Mouse (Mus musculus) MEL (cell line): ENCODE data around the gene Ugt1a10.

ENCODE experiments used
- CTCF ChIP-seq, 3 experiments: IDR thresholded peaks in 2 of 3; conservative IDR thresholded peaks in 1 of 3; 2 replicates each; pipeline ENCODE4 v1.5.1; 2011 to 2012; ENCODE audit warnings: low read length in 3 of 3, low read depth in 2 of 3, mild to moderate bottlenecking in 2 of 3, improper control_type of control experiment in 1 of 3, inconsistent platforms in 1 of 3, mixed read lengths in 1 of 3, moderate library complexity in 1 of 3; ENCODE audit not compliant: control insufficient read depth in 1 of 3, insufficient read depth in 1 of 3, poor library complexity in 1 of 3, severe bottlenecking in 1 of 3
- ETS1 ChIP-seq: IDR thresholded peaks from 2 replicates; pipeline ENCODE4 v1.6.1; 2012; ENCODE audit warnings: low read depth, mild to moderate bottlenecking, inconsistent platforms, low read length, improper control_type of control experiment, moderate library complexity
- GATA1 ChIP-seq: IDR thresholded peaks from 2 replicates; pipeline ENCODE4 v1.6.1; 2011; ENCODE audit warnings: low read depth, low read length, improper control_type of control experiment
- MAZ ChIP-seq: IDR thresholded peaks from 2 replicates; pipeline ENCODE4 v1.6.1; 2012; ENCODE audit warnings: low read depth, mild to moderate bottlenecking, inconsistent platforms, low read length, improper control_type of control experiment
- POLR2A ChIP-seq, 2 experiments: IDR thresholded peaks; 2 replicates each; pipeline ENCODE4 v1.6.1; 2011 to 2012; ENCODE audit warnings: low read length in 2 of 2, mild to moderate bottlenecking in 2 of 2, control low read depth in 1 of 2, improper control_type of control experiment in 1 of 2, low read depth in 1 of 2, moderate library complexity in 1 of 2; ENCODE audit not compliant: control insufficient read depth in 1 of 2, insufficient read depth in 1 of 2, poor library complexity in 1 of 2

GRCm38 (mm10) chr1:88263778-88264177 lies 208.6 kb downstream of the Ugt1a10 start:
- TF ChIP-seq POLR2A (IDR thresholded peaks at IDR 0.05; ENCODE audit: control insufficient read depth in 1 of 2, insufficient read depth in 1 of 2, low read depth in 1 of 2, low read length in 2 of 2, poor library complexity in 1 of 2) (no peak), ETS1 (no peak), CTCF (IDR thresholded peaks at IDR 0.05 in 2 of 3, conservative IDR thresholded peaks at IDR 0.05 in 1 of 3; ENCODE audit: control insufficient read depth in 1 of 3, insufficient read depth in 1 of 3, low read depth in 2 of 3, low read length in 3 of 3, poor library complexity in 1 of 3, severe bottlenecking in 1 of 3) (no peak), GATA1 (no peak), MAZ (no peak)
